Mouse (Mus musculus) olfactory bulb, adult 2 months (tissue): Measurements from ENCODE around the gene Adam33.

Experiments used
- CTCF ChIP-seq: fragments of 200-500 bp; IDR thresholded peaks from 2 replicates; pipeline ENCODE4 v1.5.1; 2012; ENCODE audit warnings: low read depth, mild to moderate bottlenecking, low read length, moderate library complexity; ENCODE audit not compliant: insufficient read depth
- POLR2A ChIP-seq: fragments of 200-500 bp; IDR thresholded peaks from 2 replicates; pipeline ENCODE4 v1.6.1; 2012; ENCODE audit warnings: mild to moderate bottlenecking, low read depth, low read length, moderate library complexity; ENCODE audit not compliant: insufficient read depth

GRCm38 (mm10) chr2:131052043-131052442 lies 11.6 kb downstream of the Adam33 start:
- TF ChIP-seq CTCF: no peak
- TF ChIP-seq POLR2A: no peak
